Mouse (Mus musculus): ENCODE results near the gene Coro7. TPM values are rescaled to one million over a fixed set of nuclear protein-coding genes. Genes with fewer than 3 reads are reported as not detected.

Coro7 gene
- polyA plus RNA-seq, 1 experiment = 42.9 TPM

DNA sequence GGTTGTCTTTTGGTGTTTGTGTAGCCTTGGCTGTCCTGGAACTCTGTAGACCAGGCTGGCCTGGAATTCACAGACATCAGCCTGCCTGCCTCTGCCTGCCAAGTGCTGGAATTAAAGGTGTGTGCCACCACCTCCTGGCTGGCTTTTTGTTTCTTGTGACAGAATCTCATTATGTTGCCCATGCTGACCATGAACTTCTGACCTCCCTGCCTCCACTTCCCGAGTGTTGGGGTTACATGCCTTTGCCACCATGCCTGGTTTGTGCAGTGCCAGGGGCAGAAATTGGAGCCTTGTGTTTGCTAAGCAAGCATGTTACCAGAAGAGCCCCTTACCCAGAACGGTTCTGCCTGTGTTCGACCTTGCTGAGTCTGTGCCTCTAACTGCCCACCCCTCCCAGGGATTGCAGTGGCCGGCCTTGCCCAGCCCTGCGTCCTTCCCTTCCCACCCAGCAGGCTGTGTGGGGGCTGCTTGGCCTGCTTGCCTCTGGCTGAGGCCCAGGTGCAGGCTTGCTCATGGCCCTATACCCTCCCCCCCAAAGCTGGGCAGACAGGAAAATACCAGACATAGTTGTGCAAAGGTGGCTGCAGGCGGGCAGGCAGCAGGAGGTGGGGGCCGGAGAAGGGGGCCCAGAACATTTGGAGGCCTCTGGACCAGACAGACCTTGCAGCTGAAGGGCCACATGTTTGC, 76.7 kb downstream of the Coro7 start:
- no peak for DNase-seq (ENCODE audit: low read depth, low spot score)
- 62% methylated on average over 7 of the region's 7 CpGs for WGBS

DNA sequence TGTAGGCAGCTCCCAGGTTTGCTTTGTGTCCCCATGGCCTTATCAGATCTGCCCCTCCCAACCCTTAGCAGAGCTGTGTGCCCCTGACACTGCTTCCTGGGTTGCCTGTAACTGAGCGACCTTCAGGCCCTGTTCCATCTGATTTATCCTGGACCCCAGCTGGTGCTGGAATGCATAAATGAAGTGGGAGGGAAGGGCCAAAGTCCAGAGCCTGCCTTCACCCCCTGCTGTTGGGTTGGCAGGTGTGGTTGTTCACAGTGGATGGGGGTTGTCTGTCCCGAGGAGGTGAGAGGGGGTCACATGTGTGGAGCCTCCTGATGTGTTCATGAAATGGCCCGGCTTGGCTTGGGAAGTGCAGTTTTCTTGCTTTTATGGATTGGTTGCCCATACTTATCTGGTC, 77.4 kb downstream of the Coro7 start:
- DNase-seq (ENCODE audit: low read depth, low spot score) = no peak
- 24% methylated on average over 3 of the region's 3 CpGs for WGBS

DNA sequence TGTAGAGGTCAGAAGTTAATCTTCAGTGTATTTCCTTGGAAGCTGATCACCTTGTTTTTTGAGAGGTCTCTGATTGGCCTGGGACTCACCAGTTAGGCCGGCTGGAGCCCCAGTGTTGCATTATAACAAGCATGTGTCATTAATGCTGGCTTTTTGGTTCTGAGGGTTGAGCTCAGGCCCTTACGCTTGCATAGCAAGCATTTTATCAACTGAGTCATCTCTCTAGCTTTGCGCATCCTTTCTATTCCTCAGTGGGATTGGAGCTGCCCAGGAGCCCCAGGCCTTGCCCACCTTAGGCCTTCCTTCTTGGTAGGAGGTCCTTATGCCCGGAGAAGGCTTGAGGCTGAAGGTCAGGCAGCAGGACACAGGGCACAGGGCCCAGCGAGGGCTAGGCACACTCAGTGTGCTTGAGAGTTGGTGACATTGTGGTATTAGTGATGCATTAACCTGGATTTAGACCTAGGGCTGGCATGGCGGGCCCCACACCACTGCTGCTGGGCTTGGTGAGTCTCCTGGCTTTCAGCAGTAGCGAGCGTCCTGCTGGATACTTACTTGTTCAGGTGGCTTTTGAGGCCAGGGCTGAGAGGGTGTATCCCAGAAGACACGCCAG, 78.8 kb downstream of the Coro7 start:
- WGBS = 86% methylated on average over 9 of the region's 9 CpGs
- DNase-seq (ENCODE audit: low read depth, low spot score) = no peak

DNA sequence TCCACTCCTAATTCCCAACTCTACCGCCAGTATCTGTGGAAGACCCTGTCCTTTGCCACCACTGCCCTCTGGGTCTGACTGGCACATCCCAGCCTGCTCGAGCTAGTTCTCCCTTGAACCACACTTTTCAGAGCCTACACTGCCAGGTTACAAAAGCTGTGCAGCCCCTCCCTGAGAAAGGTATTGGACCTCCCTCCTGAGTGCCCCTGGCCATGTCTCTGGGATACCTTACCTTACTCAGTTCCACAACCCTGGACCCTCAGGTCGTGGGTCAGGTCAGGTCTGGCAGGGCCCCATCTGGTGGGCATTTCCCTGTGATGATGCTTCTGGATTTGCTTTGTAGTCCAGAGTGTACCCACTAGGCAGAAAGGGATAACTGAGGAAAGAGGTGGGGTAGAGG, 80.0 kb downstream of the Coro7 start:
- 88% methylated on average over 3 of the region's 3 CpGs for WGBS
- no peak for DNase-seq (ENCODE audit: low read depth, low spot score)

DNA sequence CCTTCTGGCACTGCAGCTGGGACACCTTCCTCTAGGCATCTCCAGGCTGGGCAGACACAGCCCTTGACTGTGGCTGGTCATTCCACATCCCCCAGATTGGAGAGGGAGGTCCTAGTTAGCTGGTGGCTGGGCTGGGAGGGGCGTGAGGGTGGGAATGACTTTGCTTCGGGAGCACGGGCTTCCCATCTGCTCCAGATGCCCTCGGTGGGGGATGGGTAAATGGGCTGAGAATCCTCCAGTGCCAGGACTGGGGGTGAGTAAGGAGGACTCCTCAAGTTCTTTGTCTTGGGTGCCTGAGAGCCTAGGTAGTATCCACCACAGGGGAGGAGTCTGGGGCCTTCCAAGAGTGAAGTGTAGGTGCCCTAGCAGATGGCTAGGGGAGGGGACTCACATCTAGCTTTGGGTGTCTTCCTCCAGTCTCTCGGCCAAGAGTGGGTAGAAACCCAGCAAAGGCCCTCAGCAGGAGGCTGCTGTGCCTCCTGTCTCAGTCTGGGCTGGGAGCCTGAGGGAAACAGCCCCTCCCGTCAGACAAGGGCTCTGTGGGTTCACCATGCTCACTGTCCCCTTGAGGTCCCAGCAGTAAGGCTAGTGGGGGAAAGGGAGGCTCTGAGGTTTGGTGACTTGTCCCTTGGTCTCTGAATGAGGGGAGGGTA, 80.6 kb downstream of the Coro7 start:
- WGBS = 50% methylated on average over 6 of the region's 6 CpGs
- no peak for DNase-seq (ENCODE audit: low read depth, low spot score)

DNA sequence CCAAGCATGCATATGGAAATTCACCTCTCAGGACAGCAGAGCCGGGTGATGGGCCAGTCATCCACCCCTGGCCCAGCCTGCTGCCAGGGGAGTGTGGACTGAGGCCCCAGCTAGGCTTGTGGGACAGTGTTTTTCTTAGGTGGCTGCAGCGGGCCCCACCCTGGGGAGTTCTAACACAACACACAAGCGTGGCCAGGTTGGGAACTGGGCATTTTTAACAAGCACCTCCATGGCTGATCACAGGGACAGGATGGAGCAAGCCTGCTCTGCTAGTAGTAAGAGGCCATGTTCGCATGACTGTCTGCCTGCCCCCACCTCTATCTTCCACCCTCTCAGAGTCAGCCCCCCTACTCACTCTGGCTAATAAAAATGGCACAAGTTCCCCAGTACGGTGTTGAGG, 81.5 kb downstream of the Coro7 start:
- DNase-seq (ENCODE audit: low read depth, low spot score) = no peak
- WGBS = 80% methylated on average over 5 of the region's 5 CpGs

DNA sequence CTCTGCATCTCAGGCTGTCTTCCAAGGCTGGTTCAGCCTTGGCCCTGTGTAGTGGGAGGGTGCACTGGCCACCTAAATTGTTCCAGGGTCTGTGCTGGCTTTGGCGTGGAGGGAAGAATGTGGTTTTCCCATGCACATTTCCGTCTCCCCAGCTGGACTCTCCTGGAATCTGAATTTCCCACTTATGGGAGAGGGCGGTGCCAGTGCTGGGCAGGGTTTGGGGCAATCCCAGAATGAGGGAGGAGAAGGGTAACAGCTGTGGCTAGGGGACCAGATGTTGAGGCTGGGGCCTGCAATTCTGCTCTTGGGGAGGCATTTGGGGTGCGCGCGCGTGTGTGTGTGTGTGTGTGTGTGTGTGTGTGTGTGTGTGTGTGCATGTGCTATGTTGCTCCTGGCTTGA, 82.3 kb downstream of the Coro7 start:
- DNase-seq (ENCODE audit: low read depth, low spot score) = no peak
- WGBS = 65% methylated on average over 7 of the region's 7 CpGs

DNA sequence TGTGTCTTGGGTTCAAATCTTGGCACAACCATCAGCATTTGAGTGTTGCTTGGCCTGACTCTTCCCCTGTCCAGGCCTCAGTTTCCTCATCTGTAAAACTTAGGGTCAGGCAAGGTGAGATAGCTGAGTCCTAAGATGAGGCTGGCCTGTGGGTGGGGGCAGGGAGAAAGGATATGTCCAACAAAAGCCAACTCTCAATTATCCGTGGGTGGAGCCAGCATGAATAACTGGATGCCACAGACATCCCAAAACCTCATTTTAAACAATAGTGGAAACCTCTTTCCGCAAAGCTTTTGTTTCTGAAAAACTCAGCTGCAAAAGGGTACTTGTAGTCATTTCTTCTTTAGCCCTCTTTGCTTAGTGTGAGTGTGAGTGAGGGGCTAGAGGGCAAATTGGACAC, 82.7 kb downstream of the Coro7 start:
- WGBS = 53% methylated on average over 2 of the region's 2 CpGs
- DNase-seq (ENCODE audit: low read depth, low spot score) = no peak

DNA sequence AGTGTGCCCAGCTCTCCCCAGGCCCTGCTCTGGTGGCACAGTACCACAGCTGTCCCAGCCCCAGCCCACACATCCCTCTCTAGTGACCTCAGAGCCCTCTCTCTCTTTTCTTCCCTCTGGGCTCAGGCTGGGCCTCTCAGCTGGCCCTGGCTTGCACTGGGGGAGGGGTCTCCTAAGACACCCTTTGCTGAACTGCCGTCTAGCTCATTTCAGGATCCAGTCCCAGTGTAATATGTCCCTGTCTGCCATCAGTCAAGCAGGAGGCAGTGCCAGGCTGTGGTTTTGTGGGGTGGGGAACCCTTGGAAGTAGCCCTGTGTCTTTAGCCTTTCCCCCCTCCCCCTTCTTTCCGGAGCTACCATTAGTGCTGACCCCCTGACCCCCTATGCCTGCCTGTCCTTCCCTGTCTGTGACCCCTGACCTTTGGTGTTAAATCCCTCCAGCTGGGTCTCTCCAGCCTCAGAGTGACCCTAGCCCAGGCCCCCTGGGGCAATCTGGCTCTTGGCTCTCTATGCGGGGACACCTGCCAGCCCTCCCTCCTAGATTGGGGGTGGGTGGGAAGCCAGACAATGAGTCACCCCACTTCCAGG, 83.3 kb downstream of the Coro7 start:
- WGBS = 52% methylated on average over 3 of the region's 3 CpGs
- DNase-seq (ENCODE audit: low read depth, low spot score) = no peak

DNA sequence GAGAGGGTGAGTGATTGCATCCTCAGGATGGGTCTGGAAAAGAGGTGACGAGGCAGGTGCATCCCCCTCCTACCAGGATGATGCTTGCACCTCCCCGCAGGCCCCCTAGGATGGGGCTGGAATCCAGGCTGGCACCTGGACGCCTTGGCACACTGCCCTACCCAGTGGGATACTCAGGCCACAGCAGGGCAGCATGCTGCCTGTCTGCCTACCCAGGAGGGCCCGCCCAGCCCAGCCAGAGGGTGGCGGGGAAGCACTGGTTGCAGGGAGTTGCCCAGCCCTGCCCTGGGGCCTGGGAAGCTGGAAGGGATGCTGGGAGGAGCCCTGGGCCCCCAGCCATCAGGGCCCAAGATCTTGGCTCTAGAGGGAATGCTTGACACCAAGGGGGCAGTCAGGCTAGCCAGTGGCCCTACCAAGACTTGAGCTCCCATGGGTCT, 84.0 kb downstream of the Coro7 start:
- DNase-seq (ENCODE audit: low read depth, low spot score) = no peak
- WGBS = 14% methylated on average over 5 of the region's 5 CpGs

DNA sequence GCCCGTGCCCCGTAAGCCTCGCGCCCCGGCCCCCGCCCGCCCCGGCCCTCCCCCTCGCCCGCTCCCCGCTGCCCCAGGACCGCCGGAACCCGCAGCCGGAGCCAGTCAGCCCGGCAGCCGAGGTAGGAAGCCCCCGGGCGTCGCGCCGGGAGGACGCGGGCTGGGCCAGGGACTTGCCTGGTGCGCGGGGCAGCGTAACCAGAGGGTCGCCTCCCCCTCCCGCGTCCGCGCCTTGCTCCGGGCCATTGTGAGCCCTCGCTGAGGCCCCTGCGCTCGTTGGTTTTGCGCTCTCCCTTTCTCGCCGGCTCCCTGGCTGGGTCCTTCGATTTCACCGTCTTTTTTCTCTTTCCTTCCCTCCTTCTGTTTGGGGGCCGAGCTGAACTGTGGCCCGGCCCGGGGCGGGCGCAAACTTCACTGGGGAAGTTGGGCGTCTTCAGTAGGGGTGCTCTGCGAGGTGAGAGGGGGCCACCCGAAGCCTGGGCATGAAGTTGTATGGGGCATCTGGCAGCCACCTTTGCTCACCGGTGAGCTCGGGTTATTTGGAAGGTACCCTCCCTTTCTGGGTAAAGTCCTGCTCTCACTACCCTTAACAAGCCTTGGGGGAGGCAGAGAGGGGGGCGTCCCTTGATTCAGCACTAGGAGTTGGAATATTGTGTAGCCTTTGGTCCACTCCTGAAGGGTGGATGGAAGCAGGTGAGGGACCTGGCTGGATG, 84.6 kb downstream of the Coro7 start:
- no peak for DNase-seq (ENCODE audit: low read depth, low spot score)
- WGBS = under 1% methylated on average over 49 of the region's 52 CpGs

DNA sequence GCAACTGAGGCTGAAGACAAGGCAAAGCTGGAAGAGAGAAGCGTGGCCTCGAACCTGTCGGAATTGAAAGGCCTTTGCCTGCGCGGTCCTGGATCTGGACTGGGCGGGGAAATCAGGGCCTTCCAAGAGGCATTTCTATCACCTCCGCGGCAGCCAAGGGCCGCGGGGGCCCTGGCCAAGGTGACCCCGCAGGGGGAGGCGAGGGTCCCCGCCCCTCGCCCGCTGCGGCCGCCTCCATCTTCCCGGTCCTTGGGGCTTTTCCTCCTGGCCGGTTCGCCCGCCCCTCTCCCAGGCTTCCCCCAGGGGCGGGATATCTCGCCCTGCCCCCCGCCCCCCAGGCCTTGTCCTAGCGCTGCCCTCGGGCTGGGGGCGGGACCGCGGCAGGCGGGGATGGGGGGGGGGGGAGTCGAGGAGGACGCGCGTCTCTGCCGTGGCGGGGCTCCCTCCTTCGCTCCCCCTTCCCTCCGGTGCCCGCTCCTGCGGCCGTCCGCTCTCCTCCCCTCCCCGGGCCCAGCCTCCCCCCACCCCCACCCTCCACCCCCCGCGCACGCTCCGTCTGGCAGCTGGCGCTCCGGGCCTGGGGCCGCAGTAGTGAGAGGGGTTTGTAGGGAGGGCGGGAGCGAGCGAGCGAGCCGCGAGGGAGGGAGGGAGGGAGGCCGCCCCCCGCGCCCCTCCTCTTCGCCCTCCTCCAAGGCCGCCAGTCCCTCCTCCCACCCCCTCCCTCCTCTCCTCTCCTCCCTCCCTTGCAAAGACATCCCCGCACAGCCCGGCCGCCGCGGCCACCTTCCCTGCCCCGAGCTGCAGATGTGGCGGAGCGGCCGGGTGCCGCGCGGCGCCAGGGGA, 85.4 kb downstream of the Coro7 start, which contains the start of gene Glis2:
TSS of gene Glis2 (plus strand) at position 743 of the 843 bp plus-strand sequence.
- DNase-seq (ENCODE audit: low read depth, low spot score) = no peak
- WGBS = 8% methylated on average over 33 of the region's 74 CpGs

DNA sequence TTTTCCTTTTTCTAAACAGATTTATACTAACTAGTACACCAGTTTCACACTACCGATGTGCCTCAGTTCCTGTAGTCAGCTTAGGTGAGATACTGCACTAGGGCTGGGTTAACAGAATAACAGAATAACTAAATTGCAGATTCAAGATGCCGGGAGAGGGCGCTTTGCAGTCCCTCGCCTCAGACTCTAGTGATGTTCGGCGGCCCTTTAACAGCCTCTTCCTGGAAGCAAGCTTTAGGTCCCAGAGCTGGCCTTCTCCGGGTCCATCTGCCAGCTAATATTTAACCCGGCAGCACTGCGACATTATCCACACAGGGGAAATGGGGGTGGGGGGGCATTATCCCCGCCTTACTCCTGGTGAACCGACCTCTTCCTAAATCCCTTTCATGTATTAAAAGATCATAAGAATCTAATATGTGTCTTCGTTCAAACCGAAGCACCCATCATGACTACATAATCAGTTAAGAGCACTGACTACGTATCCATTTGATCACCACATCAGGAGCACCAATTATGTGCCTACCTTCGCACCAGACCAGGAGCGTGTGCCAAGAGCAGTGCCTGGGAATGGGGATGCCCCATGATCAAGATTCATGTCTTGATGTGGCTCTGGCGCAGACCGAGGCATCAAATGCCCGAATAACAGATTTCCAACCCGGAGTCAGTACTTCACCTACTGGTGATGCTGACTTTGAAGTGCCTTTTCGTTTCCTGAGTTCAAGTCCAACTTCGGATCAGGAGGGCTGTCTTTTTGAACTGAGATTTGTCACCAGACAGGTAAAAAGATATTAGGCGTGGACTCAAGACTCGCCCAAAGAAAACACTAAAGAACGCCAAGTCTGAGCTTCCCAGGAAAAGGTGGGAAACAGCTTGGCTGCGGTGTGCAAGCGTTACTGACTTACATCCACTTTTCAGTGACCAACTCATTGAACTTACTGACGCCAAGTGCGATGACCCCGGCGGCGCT, 86.4 kb downstream of the Coro7 start:
- DNase-seq (ENCODE audit: low read depth, low spot score) = no peak
- 13% methylated on average over 32 of the region's 32 CpGs for WGBS

DNA sequence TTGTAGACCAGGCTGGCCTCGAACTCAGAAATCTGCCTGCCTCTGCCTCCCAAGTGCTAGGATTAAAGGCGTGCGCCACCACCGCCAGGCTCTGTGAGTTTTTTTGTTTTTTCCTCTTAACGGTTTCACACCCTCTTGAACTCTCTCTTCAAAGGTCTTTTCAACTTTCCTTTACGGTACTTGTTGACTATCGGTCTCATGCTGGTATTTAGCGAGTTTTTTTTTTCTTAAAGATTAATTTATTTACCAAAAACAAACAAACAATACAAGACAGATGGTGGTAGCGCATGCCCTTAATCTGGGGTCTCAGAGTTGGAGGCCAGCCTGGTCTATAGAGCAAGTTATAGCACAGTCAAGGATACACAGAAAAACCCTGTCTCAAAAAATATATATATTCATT, 89.3 kb downstream of the Coro7 start:
- 96% methylated on average over 9 of the region's 9 CpGs for WGBS
- no peak for DNase-seq (ENCODE audit: low read depth, low spot score)

DNA sequence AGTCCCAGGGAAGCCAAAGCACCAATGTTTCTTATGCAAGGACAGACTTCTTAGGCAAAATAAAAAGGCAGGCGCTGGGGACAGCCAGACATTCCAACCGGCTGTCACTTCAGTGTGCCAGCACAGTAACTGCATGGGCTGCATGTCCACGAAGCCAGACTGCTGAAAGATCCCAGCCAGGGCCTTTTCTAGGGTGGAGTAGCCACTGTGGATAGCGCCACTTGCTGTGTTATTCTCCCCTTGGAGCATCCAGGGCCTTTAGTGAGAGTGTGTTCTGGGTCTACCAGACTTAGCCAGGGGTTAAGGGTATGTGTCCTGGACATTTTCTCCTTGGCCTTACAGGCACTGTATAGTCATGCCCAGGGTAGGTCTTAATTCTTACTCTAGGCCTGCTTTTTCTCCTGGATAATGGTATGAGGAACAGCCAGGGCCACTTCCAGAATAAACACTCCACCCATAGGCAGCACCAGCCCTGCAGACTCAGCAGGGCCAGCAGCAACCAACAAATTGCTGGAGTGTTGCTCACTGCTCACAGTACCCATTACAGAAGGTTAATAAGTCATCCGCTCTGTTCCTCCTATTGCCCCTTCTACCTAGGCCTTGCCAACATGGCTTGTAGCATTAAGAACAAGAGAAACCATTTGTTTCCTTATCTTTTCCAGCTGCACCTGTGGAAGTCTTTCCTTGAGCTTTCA, 91.9 kb downstream of the Coro7 start:
- DNase-seq (ENCODE audit: low read depth, low spot score) = no peak
- 28% methylated on average over 5 of the region's 5 CpGs for WGBS

DNA sequence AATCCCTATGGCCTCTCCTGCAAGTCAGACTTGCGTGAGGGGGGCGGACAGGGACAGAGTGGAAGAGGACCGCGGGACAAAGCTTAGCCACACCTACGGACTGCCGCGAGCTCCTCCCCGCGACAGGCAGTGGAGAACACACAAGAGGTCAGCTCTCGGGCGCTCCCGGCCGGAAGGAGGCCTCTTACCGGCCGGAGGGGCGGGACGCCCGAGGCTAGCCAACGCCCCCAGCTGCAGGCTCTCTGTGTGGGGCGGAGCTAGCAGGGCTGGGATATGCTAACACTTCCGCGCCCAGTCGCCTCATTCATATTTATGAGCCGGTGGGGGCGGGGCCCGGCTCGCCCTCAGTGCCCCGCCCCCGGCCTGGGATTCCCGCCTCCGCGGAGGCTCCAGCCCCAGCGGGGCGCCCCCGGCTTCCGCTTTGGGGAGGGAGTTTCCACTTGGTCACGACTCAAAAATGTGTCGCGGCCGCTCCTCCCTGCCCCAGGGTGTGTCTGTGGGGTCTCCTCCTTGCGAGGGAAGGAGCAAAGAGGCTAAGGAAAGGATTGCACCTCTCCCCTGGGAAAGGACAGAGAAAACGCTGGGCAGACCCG, 93.0 kb downstream of the Coro7 start:
- WGBS = 1% methylated on average over 43 of the region's 43 CpGs
- peak; percentile 90 for DNase-seq (ENCODE audit: low read depth, low spot score)
